Mouse (Mus musculus): ENCODE measurements around the gene Hist2h2aa2.

- no peak for TF ChIP-seq ZC3H11A (IDR thresholded peaks at IDR 0.05; ENCODE audit: borderline replicate concordance, low read depth, low read length)
- TF ChIP-seq CHD2 (IDR thresholded peaks at IDR 0.05; ENCODE audit: low read depth, low read length): no peak
- TF ChIP-seq MAFK (IDR thresholded peaks at IDR 0.05; ENCODE audit: insufficient read depth, low read depth, low read length): no peak
- no peak for TF ChIP-seq HCFC1 (IDR thresholded peaks at IDR 0.05; ENCODE audit: borderline replicate concordance, insufficient read depth, low read length)
Observed at GRCm38 (mm10) chr3:96260220-96260619, 20.1 kb upstream of the Hist2h2aa2 start.

All from ES-E14 (cell line).